Mouse (Mus musculus) right cerebral cortex, postnatal 10 days (tissue): ENCODE data around the gene Gadd45a.
"Not testable (repeated sequence)": the region's sequence is repeated elsewhere in the genome, so short reads cannot be mapped to it uniquely, and the experiment has no call there.

Experiments used
- DNase-seq, 2 experiments: peaks; one replicate each; pipeline ENCODE4 v3.0.0; 2021; ENCODE audit warnings: low spot score in 2 of 2

Gene Gadd45a

GRCm38 (mm10) chr6:67048880-67049694, 11.8 kb upstream of the Gadd45a start:
- DNase-seq = no peak

DNA sequence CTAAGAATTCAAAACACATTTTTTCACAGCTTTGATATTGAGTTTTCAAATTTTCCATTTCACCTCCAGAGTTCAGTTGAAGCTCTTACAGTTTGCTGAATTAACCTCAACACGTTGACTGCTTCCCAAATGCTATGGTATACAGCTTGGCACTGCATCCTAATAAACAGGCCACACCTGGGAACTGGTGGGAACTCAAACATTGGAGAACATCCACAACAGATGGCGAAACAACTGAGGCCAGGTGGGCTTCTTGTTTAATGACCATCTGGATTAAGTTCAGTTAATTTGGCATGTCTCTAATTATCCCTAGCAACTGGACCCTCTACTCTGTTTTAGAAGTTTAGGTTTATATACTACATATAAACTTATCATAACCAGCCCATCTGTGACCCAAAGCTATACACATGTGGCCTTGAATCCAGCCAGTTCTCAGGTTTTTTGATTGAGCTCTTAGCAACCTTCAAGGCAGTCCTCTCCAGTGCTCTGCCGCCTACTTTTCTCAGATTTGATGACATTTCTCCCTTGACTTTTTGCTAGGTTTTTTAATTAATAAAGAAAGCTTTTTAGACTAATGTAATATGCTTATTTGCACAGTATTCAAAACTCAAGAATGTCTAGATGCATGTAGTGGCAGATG, 10.9 kb upstream of the Gadd45a start:
- DNase-seq = no peak

DNA sequence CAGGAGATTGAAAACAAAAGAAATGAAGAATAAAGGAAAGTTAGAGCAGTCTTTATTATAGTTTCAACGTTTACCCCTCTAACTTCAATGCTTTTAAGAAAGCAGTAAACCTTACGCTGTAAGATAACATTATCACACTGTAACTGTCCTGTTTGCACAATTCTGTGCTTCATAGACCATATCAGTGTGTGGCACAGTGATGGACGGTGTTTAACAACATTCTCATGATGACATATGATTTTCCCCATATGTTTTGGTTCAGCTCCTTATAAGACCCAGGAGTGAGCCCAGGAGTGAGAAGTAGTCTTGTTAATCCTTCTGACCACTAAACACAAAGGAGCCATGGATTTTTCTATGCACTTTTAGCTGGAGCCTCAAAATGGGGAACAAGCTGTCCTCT, 9.7 kb upstream of the Gadd45a start:
- DNase-seq = no peak

DNA sequence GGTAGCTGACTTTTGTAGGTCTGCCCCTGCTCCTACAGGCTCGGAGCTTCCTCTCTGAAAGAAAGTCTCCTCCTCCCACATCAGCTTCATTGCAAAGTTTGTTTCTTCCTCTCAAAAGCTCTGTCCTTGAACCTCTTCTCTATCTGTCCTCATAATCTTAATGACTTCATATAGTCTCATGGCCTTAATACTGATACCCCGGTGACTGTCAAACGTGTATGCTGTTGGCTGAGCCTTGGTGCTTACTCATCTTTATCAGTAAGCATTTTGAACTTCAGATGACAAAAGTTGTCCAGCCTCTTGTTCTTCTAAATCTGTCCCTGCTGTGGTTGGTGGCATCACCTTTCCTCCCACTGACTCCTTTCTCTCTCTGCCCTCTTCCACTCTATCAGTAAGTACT, 8.2 kb upstream of the Gadd45a start:
- no peak for DNase-seq

DNA sequence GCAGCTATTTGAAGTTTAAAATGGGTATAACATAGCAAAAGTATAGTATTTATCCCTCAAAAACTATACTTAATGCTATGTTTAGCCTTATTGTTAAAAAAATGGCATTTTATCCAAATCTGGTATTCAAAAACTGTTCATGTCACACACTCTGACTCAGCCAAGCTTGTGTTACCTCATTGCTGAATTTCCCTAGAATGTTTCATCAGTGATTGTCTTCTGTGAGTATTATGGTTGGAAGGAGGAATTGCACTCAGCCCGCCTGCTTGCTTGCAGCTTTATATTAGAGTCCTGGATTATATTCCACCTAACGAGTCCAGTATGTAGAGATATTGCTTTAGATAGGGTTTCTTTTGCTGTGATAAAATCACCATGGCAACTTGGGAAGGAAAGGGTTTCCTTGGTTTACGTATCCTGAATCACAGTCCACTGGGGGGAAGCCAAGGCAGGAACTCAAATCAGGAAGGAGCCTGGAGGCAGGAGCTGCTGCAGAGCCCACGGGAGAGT, 3.7 kb upstream of the Gadd45a start:
- DNase-seq = peak; percentile 30 to 31

DNA sequence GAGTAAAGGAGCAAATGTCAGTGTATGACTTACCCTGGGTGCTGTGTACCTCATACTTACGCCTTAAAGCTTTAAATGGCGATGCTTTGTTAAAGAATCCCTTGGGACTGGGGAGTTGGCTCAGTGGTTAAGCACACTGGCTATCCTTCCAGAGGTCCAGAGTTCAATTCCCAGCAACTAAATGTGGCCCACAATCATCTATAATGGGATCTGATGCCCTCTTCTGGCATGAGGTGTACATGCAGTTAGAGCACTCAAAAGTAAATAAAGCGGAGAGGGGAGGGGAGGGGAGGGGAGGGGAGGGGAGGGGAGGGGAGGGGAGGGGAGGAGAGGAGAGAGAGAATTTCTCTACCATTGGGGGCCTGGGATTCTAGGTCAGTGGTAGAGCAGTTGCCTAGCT, 1.7 kb upstream of the Gadd45a start:
- no peak for DNase-seq

GRCm38 (mm10) chr6:67036356-67036811, 873 bp downstream of the Gadd45a start:
- DNase-seq = peak; percentile 84

- no peak for DNase-seq
Observed at GRCm38 (mm10) chr6:67035388-67036299, 1.6 kb downstream of the Gadd45a start.

DNA sequence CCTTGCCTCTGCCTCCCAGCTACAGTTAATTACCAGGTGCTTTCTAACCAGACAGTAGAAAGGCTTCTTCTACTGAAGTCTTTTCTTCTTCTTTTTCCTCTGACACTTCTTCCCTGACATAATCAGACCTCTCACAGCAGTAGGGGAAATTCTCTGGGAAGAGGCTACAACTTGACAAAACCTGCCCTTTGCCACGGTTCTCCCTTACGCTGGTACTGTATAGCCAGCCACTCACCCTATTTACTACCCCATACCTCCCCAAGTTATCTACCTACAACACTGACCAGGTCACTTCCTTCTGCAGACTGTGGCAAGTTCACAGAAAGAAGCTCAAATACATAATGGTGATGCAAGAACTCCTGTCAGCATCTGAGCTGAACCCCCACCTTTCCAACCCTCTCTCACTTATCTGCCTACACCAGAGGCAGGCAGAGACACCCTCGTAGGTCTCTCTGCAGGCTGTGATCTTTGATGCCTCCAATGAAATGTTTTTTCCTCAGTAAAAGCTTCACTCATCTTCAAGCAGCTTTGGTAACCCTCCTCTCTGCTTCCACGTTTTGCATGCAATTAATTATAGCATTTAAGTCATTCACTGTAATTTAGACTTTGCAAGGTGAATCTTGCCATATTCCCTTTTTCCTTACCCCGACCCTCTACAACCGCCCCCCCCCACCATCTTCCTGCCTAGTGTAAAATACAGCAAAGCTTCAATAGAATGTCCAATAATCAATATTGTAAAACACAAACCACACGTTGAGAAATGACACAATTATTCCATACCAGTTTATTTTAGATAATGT, 2.7 kb downstream of the Gadd45a start:
- DNase-seq = no peak

GRCm38 (mm10) chr6:67033604-67034003, 3.7 kb downstream of the Gadd45a start:
- DNase-seq = no peak

GRCm38 (mm10) chr6:67032972-67033371, 4.3 kb downstream of the Gadd45a start:
- DNase-seq = not testable (repeated sequence)

GRCm38 (mm10) chr6:67032551-67032950, 4.7 kb downstream of the Gadd45a start:
- DNase-seq = not testable (repeated sequence)

DNA sequence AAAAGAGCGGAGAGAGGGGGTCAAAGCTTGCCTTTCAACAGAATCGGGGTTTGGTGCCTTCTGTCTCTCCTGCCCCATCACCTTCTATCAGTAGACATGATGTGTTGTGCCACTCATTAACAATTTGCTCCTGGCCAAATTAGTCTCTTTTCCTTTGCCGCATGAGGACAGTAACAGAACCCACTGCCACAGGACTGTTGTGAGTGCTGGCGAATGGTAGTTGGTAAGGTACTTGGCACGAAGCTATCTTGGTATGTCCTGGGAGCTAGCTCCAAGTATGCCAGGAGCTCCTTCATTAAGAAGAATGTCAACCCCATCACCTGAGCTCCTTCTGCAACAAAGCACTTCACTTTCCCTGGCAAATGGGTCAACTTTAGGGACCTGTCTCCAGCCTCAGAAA, 6.4 kb downstream of the Gadd45a start:
- no peak for DNase-seq

DNA sequence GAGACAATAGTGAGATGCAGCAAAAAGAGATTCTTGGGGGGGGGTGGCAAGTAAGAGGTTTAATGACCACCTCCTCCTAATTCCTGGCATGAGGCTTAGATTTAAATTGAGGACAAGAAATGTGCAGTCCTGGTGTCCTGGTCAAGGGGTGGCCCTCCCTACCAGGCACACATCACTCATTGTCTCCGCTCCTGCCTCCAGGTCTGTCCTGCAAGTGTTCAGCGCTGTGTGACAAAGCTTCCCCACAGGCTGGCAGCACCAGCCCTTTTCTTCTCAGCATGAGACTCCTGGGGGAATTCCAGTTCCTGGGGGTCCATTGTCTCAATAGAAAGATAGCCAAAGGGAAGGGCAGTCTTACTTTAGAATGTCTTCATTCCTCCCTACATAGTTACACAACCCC, 6.8 kb downstream of the Gadd45a start:
- DNase-seq = no peak

DNA sequence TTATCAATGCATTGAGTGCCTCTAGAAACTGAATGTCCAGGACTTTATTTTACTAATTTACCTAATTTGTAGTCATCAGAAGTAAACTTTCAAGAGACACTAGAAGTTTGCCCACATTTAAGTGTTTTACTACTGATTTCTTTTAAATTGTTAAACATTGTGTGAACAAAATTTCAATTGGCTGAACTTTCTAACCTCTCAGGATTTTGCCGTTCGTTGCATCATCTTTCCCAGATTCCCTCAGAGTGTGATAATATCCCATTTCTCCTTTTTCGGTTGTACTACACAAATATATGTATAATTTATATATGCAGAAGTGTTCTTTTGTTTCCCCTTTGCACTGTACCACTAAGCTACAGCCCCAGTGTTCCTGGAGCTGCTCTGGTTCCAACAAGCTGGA, 7.3 kb downstream of the Gadd45a start:
- no peak for DNase-seq

DNA sequence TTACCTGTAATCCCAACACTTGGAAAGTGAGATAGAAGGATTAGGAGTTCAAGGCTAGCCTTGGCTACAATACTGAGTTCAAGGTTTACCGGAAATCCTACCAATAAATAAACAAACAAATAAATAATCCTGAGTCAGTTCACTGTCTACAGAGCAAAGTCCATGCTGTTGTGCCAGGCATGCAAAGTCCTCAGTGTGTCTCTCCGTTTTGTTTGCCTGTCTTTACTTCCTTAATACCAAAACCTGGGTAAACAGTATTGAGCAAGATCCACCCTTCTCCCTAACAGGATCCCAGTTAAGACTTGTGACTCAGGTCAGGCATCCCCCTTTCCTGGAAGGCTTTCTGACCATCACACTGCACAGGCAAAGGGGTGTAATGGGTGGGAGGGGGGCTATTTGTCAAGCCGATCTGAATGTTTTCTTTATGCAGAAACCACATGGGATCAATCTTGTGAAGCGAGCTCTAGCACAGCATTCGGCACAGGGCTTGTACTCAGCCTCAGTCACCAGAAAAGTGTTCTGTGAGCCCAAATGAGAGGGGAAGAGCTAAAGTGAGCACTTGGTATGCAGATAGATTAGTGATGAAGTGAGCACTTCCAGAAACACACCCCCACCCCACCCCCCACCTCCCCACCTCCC, 7.8 kb downstream of the Gadd45a start:
- DNase-seq = no peak

- no peak for DNase-seq
Observed at GRCm38 (mm10) chr6:67027438-67028142, 9.7 kb downstream of the Gadd45a start.

GRCm38 (mm10) chr6:67026661-67027060, 10.6 kb downstream of the Gadd45a start:
- no peak for DNase-seq

DNA sequence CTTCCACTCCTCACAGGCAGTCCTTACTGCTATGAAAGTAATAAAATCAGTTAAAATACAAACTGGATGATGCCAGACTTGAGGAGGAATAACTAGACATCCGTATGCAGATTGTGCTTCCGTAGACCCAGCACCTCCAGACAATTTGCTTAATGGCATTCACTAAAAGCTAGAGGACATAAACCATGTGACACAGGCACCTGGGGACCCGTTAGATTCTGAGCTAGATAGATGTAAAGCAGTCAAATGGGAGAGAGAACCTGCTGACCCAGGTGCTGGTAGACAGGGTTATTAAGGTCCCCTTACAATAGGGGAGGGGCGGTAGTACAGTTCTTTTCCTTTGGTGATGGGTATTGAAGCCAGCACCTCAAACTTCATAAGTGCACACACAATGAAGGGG, 13.5 kb downstream of the Gadd45a start:
- DNase-seq = no peak

DNA sequence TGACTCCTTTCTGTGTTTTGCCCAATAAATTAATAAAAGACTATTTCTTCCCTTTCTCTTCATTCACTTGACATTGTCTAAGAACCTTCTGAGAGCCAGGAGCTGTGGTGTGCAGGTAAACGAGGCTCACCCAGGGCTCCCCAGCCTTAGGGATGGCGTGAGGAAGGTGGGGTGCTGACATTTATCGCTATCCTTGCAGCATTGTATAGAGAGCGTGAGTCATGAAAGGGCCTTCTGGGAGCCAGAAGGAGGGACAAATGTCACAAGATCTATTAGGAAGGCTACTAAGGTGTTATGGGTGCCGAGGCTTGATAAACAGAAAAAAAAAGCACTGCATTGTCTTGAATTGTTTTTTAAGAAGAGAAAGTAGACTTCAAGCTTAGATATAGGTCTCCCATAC, 15.9 kb downstream of the Gadd45a start:
- no peak for DNase-seq
